Mouse (Mus musculus) 3134 (cell line): ENCODE data around the gene B430218F22Rik.
"Not testable (repeated sequence)": the region's sequence is repeated elsewhere in the genome, so short reads cannot be mapped to it uniquely, and the experiment has no call there.

Experiments
- DNase-seq: peaks from one replicate; pipeline ENCODE4 v3.0.0-alpha.2; 2011; ENCODE audit warnings: low spot score; ENCODE audit not compliant: insufficient read length; ENCODE audit errors: extremely low read depth

Gene B430218F22Rik

DNA sequence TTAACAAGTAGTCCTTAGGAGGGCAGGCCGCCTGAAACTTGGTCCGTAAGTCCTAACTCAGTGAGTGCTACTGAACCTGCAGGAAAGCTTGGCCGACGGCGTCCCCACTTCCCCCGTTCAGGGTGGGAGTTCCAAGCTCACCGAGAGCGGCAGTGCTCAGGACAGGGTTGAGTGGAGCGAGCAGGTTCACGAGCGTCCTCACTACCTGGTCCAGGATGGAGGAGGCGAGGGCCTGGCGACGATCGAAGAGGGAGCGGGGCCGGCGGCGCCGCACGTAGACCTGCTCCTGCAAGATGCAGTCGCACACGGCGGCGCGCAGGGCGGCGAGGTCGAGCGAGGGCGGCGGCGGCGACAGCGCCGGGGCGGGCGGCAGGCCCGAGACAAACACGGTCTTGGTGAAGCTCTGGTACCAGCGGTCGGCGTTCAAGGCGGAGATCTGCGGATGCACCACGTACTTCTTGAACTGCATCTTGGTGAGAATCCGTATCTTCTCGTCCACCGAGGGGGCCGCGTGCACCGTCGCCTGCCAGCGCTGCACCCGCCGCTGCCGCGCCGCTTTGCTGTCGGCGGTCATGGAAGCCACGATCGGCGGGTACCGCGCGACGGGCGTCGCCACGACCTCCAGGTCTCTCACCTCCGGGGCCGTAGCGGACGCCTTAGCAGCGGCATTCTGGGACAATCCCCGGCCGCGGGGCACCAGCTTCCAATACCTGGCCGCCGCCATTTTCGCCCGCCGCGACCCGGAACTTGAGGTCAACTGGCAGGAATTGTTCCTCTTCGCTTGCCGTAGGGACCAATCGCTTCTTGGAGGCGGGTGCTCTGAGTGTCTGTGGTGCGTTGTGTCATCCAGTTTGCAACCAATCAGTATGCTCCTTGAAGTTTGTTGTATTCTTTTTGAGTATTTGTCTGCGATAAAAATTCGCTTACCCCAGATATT, at the start of gene B430218F22Rik, which contains the start of gene Mrps30:
B430218F22Rik (plus strand) TSS at position 120 of the 937 bp plus-strand sequence.
Mrps30 (minus strand) TSS at position 742 of the 937 bp plus-strand sequence.
- DNase-seq: peak; percentile 81

GRCm38 (mm10) chr13:118350257-118350656, 36.2 kb upstream of the B430218F22Rik start:
- DNase-seq: peak; percentile 0

- peak; percentile 0 for DNase-seq
These were observed 35.6 kb upstream of the B430218F22Rik start for GRCm38 (mm10) chr13:118350870-118351269.

GRCm38 (mm10) chr13:118363342-118363741, 23.1 kb upstream of the B430218F22Rik start:
- DNase-seq: no peak

GRCm38 (mm10) chr13:118365774-118366173, 20.7 kb upstream of the B430218F22Rik start:
- DNase-seq: no peak

DNA sequence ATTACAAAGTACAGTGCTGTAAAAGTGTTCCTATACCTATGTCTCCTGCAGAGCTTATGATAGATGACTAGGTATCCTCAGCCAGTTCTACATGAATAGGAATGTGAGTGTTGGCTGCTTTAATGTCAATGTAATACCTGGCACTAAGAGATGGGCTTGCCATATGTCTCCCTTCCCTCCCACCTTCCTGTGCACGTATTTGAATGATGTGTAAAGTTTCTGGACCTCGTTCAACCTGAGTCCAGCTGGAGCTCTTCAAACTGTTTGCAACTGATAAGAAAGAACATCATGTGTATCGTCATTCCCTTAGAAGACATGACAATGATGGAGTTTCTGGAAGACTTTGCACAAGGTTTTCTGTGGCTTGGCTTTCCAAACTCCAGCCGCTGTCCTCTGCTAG, 13.6 kb upstream of the B430218F22Rik start:
- no peak for DNase-seq

- DNase-seq: no peak
These were observed 7.3 kb upstream of the B430218F22Rik start for GRCm38 (mm10) chr13:118379155-118379554.

GRCm38 (mm10) chr13:118380381-118380780, 6.0 kb upstream of the B430218F22Rik start:
- no peak for DNase-seq

GRCm38 (mm10) chr13:118387448-118387801, 995 bp downstream of the B430218F22Rik start:
- not testable (repeated sequence) for DNase-seq

GRCm38 (mm10) chr13:118395803-118396202, 9.4 kb downstream of the B430218F22Rik start:
- no peak for DNase-seq

- no peak for DNase-seq
These were observed 13.9 kb downstream of the B430218F22Rik start for GRCm38 (mm10) chr13:118400340-118400739.

- DNase-seq: no peak
These were observed 17.1 kb downstream of the B430218F22Rik start for GRCm38 (mm10) chr13:118403544-118403943.

GRCm38 (mm10) chr13:118411297-118411992, 25.0 kb downstream of the B430218F22Rik start:
- DNase-seq: no peak

DNA sequence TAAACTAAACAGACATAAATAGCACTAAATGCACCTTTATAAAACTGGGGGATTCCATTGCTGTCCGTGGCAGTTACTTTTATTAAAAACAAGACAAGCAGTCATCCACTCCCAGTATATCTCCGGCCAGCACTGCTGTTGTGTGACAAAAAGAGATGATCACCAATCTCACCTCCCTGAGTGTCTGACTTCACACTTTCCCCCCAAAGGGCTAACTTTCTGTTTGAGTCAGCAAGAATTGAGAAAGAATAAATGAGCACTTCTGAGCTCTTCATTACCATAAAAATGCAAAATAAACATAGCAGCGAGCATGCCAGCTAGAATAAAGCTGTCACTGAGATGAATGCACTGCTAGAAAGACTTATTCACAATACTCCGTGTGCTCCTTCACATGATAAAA, 31.7 kb downstream of the B430218F22Rik start:
- DNase-seq: no peak

- DNase-seq: no peak
These were observed 34.0 kb downstream of the B430218F22Rik start for GRCm38 (mm10) chr13:118420408-118420807.

- no peak for DNase-seq
These were observed 34.4 kb downstream of the B430218F22Rik start for GRCm38 (mm10) chr13:118420847-118421246.
